Mouse (Mus musculus) midbrain, embryonic 12.5 days (tissue): Measurements from ENCODE around the gene 1110017D15Rik. TPM values are rescaled to one million over a fixed set of nuclear protein-coding genes. Genes with fewer than 3 reads are reported as not detected.

Experiments used
- ATAC-seq: fragments of 200-750 bp; cut with Nextera tagmentation; 2 replicates; pipeline ENCODE4 v1.8.0; 2017; ENCODE audit warnings: low read depth, moderate TSS enrichment, moderate library complexity; ENCODE audit not compliant: low FRiP score
- H3K27ac ChIP-seq: fragments of 300-500 bp; sonication (generic); replicated peaks from 2 replicates; pipeline ENCODE4 v1.5.1; 2016; ENCODE audit warnings: mild to moderate bottlenecking
- H3K27me3 ChIP-seq: fragments of 300-500 bp; sonication (generic); 2 replicates; pipeline ENCODE4 v1.6.1; 2016; ENCODE audit warnings: mild to moderate bottlenecking
- H3K36me3 ChIP-seq: fragments of 300-500 bp; sonication (generic); 2 replicates; pipeline ENCODE4 v1.6.1; 2016
- H3K4me1 ChIP-seq: fragments of 300-500 bp; sonication (generic); 2 replicates; pipeline ENCODE4 v1.6.1; 2016
- H3K4me2 ChIP-seq: fragments of 300-500 bp; sonication (generic); replicated peaks from 2 replicates; pipeline ENCODE4 v1.6.1; 2016; ENCODE audit warnings: mild to moderate bottlenecking, moderate library complexity
- H3K4me3 ChIP-seq: fragments of 300-500 bp; sonication (generic); 2 replicates; pipeline ENCODE4 v1.5.1; 2016; ENCODE audit warnings: mild to moderate bottlenecking
- H3K9ac ChIP-seq: fragments of 300-500 bp; sonication (generic); replicated peaks from 2 replicates; pipeline ENCODE4 v1.6.1; 2016; ENCODE audit warnings: mild to moderate bottlenecking, moderate library complexity
- H3K9me3 ChIP-seq: fragments of 300-500 bp; sonication (generic); 2 replicates; pipeline ENCODE4 v1.6.1; 2016; ENCODE audit warnings: mild to moderate bottlenecking
- WGBS: fragments of 180-500 bp; shearing (Covaris S2); methylation state at CpG from one replicate; pipeline ENCODE4 v1.1.7; 2016; 5-methylcytosine and 5-hydroxymethylcytosine counted together
- polyA plus RNA-seq: library from polyadenylated mRNA; unstranded; fragments of >200 nt; fragmentation: Nextera tagmentation; extraction: Ambion mirVana; gene quantifications from 2 replicates; pipeline ENCODE4 v1.2.1, GENCODE M21; 2016

The 1110017D15Rik gene
- polyA plus RNA-seq, 1 experiment from 2014 or later = 5.0 TPM

GRCm38 (mm10) chr4:41460690-41461089, 56.4 kb downstream of the 1110017D15Rik start:
- no peak for ATAC-seq
- 93% methylated on average over 1 of the region's 1 CpGs for WGBS
- Histone ChIP-seq H3K4me1 (peaks cover 19% of the 10 kb centered on the region), H3K9ac (no peak overlapping the region), H3K36me3 (0 out of 2 replicates have a peak, but pooled peaks cover 6% of the 10 kb centered on the region), H3K27ac (no peak overlapping the region), H3K27me3 (no peaks in the 10 kb centered on the region), H3K9me3 (no peaks in the 10 kb centered on the region), H3K4me3 (no peak overlapping the region), H3K4me2 (no peak overlapping the region)

Other genes starting within 250 kb of the 1110017D15Rik start
- 74.8 and 75.5 TPM in 2 replicates for gene Ubap2, start 242.2 kb downstream of the 1110017D15Rik start, polyA plus RNA-seq
- gene Dcaf12, start 202.4 kb downstream of the 1110017D15Rik start, polyA plus RNA-seq = 73.1 and 74.9 TPM in 2 replicates
- 80.3 and 81.2 TPM in 2 replicates for gene Ubap1, start 168.3 kb downstream of the 1110017D15Rik start, polyA plus RNA-seq
- gene Kif24, start 52.4 kb downstream of the 1110017D15Rik start, polyA plus RNA-seq = 11.9 and 12.6 TPM in 2 replicates
- 56.9 and 63.5 TPM in 2 replicates for gene Nudt2, start 52.2 kb downstream of the 1110017D15Rik start, polyA plus RNA-seq
- gene AI464131, start 14.3 kb downstream of the 1110017D15Rik start, polyA plus RNA-seq = 8.5 and 8.7 TPM in 2 replicates
- gene Fam219a, start 52.2 kb upstream of the 1110017D15Rik start, polyA plus RNA-seq = 11.4 and 11.9 TPM in 2 replicates
- gene Dnaic1, start 52.4 kb upstream of the 1110017D15Rik start, polyA plus RNA-seq = 2.3 and 2.5 TPM in 2 replicates
- gene Enho, start 123.0 kb upstream of the 1110017D15Rik start, polyA plus RNA-seq = 59.3 and 65.4 TPM in 2 replicates
- 35.0 and 43.5 TPM in 2 replicates for gene Cntfr, start 179.8 kb upstream of the 1110017D15Rik start, polyA plus RNA-seq
- gene Il11ra1, start 182.7 kb upstream of the 1110017D15Rik start, polyA plus RNA-seq = 63.1 and 76.5 TPM in 2 replicates
- 68.7 and 69.3 TPM in 2 replicates for gene Rpp25l, start 196.2 kb upstream of the 1110017D15Rik start, polyA plus RNA-seq
- 184 and 185 TPM in 2 replicates for gene Dctn3, start 205.8 kb upstream of the 1110017D15Rik start, polyA plus RNA-seq
- gene Arid3c, start 213.8 kb upstream of the 1110017D15Rik start, polyA plus RNA-seq = 0.26 and 0.54 TPM in 2 replicates
- 22.0 and 25.5 TPM in 2 replicates for gene Galt, start 237.9 kb upstream of the 1110017D15Rik start, polyA plus RNA-seq
- 50.4 and 55.3 TPM in 2 replicates for gene Sigmar1, start 238.8 kb upstream of the 1110017D15Rik start, polyA plus RNA-seq